Mouse (Mus musculus): Measurements from ENCODE around the gene Fndc3a. TPM values are rescaled to one million over a fixed set of nuclear protein-coding genes. Genes with fewer than 3 reads are reported as not detected.

The Fndc3a gene
- polyA plus RNA-seq, 1 experiment from 2014 or later, result 17.1 TPM

- no peak overlapping the region for H3K4me2 ChIP-seq (ENCODE audit: low read depth, low read length)
- no peak overlapping the region for H3K27ac ChIP-seq (ENCODE audit: low read length)
- peaks cover 11% of the 10 kb centered on the region; the same call in 1 of the 2 replicates for H3K4me1 ChIP-seq (ENCODE audit: control insufficient read depth, insufficient read depth, low read length)
- no peak overlapping the region for H3K9ac ChIP-seq (ENCODE audit: low read length)
- no peaks in the 10 kb centered on the region for H3K27me3 ChIP-seq (ENCODE audit: control insufficient read depth, insufficient read depth, low read length)
- no peaks in the 10 kb centered on the region for H3K9me3 ChIP-seq (replicated peaks; ENCODE audit: control insufficient read depth, low read length)
- H3K4me3 ChIP-seq (ENCODE audit: low read length), result no peak overlapping the region
- no peak for ATAC-seq (replicated peaks; ENCODE audit: extremely low read depth, insufficient read depth, low FRiP score)
- H3K36me3 ChIP-seq (ENCODE audit: control insufficient read depth, insufficient read depth), result peaks cover 4% of the 10 kb centered on the region; the same call in 1 of the 2 replicates
- 94% methylated on average over 7 of the region's 7 CpGs for WGBS
Observed at GRCm38 (mm10) chr14:72598976-72599740, 110.6 kb downstream of the Fndc3a start.

GRCm38 (mm10) chr14:72594191-72594590 lies 115.6 kb downstream of the Fndc3a start:
- H3K27ac ChIP-seq (ENCODE audit: low read length), result no peak overlapping the region
- no peaks in the 10 kb centered on the region for H3K27me3 ChIP-seq (ENCODE audit: control insufficient read depth, insufficient read depth, low read length)
- H3K4me1 ChIP-seq (ENCODE audit: control insufficient read depth, insufficient read depth, low read length), result no peaks in the 10 kb centered on the region
- no peak overlapping the region for H3K4me3 ChIP-seq (ENCODE audit: low read length)
- no peak overlapping the region for H3K9ac ChIP-seq (ENCODE audit: low read length)
- no peaks in the 10 kb centered on the region for H3K9me3 ChIP-seq (replicated peaks; ENCODE audit: control insufficient read depth, low read length)
- 91% methylated on average over 7 of the region's 7 CpGs for WGBS
- ATAC-seq (replicated peaks; ENCODE audit: extremely low read depth, insufficient read depth, low FRiP score), result no peak
- H3K36me3 ChIP-seq (ENCODE audit: control insufficient read depth, insufficient read depth), result peaks cover 11% of the 10 kb centered on the region
- H3K4me2 ChIP-seq (ENCODE audit: low read depth, low read length), result no peak overlapping the region

GRCm38 (mm10) chr14:72589415-72589814 lies 120.4 kb downstream of the Fndc3a start:
- WGBS, result 86% methylated on average over 4 of the region's 4 CpGs
- peaks cover 10% of the 10 kb centered on the region for H3K36me3 ChIP-seq (ENCODE audit: control insufficient read depth, insufficient read depth)
- H3K9ac ChIP-seq (ENCODE audit: low read length), result no peak overlapping the region
- H3K27me3 ChIP-seq (ENCODE audit: control insufficient read depth, insufficient read depth, low read length), result no peaks in the 10 kb centered on the region
- H3K27ac ChIP-seq (ENCODE audit: low read length), result no peak overlapping the region
- H3K4me2 ChIP-seq (ENCODE audit: low read depth, low read length), result no peak overlapping the region
- H3K4me3 ChIP-seq (ENCODE audit: low read length), result no peak overlapping the region
- no peaks in the 10 kb centered on the region for H3K4me1 ChIP-seq (ENCODE audit: control insufficient read depth, insufficient read depth, low read length)
- H3K9me3 ChIP-seq (replicated peaks; ENCODE audit: control insufficient read depth, low read length), result no peaks in the 10 kb centered on the region
- no peak for ATAC-seq (replicated peaks; ENCODE audit: extremely low read depth, insufficient read depth, low FRiP score)

GRCm38 (mm10) chr14:72582979-72583378 lies 126.8 kb downstream of the Fndc3a start:
- H3K36me3 ChIP-seq (ENCODE audit: control insufficient read depth, insufficient read depth), result peaks cover 14% of the 10 kb centered on the region
- no peaks in the 10 kb centered on the region for H3K4me1 ChIP-seq (ENCODE audit: control insufficient read depth, insufficient read depth, low read length)
- no peak overlapping the region for H3K4me3 ChIP-seq (ENCODE audit: low read length)
- ATAC-seq (replicated peaks; ENCODE audit: extremely low read depth, insufficient read depth, low FRiP score), result no peak
- H3K9me3 ChIP-seq (replicated peaks; ENCODE audit: control insufficient read depth, low read length), result no peaks in the 10 kb centered on the region
- 90% methylated on average over 6 of the region's 6 CpGs for WGBS
- H3K4me2 ChIP-seq (ENCODE audit: low read depth, low read length), result no peak overlapping the region
- H3K27ac ChIP-seq (ENCODE audit: low read length), result no peak overlapping the region
- H3K27me3 ChIP-seq (ENCODE audit: control insufficient read depth, insufficient read depth, low read length), result no peaks in the 10 kb centered on the region
- H3K9ac ChIP-seq (ENCODE audit: low read length), result no peak overlapping the region

- H3K4me3 ChIP-seq (ENCODE audit: low read length), result no peak overlapping the region
- H3K9me3 ChIP-seq (replicated peaks; ENCODE audit: control insufficient read depth, low read length), result no peaks in the 10 kb centered on the region
- H3K27ac ChIP-seq (ENCODE audit: low read length), result no peak overlapping the region
- no peak overlapping the region for H3K4me2 ChIP-seq (ENCODE audit: low read depth, low read length)
- H3K4me1 ChIP-seq (ENCODE audit: control insufficient read depth, insufficient read depth, low read length), result no peaks in the 10 kb centered on the region
- no peak for ATAC-seq (replicated peaks; ENCODE audit: extremely low read depth, insufficient read depth, low FRiP score)
- H3K36me3 ChIP-seq (ENCODE audit: control insufficient read depth, insufficient read depth), result peaks cover 11% of the 10 kb centered on the region
- 88% methylated on average over 3 of the region's 3 CpGs for WGBS
- no peak overlapping the region for H3K9ac ChIP-seq (ENCODE audit: low read length)
- H3K27me3 ChIP-seq (ENCODE audit: control insufficient read depth, insufficient read depth, low read length), result no peaks in the 10 kb centered on the region
Observed at GRCm38 (mm10) chr14:72580991-72581390, 128.8 kb downstream of the Fndc3a start.

GRCm38 (mm10) chr14:72576283-72576682 lies 133.5 kb downstream of the Fndc3a start:
- Histone ChIP-seq H3K9ac (ENCODE audit: low read length) (no peak overlapping the region), H3K4me1 (ENCODE audit: control insufficient read depth, insufficient read depth, low read length) (no peaks in the 10 kb centered on the region), H3K4me2 (ENCODE audit: low read depth, low read length) (no peak overlapping the region), H3K4me3 (ENCODE audit: low read length) (no peak overlapping the region), H3K9me3 (replicated peaks; ENCODE audit: control insufficient read depth, low read length) (no peaks in the 10 kb centered on the region), H3K27me3 (ENCODE audit: control insufficient read depth, insufficient read depth, low read length) (no peaks in the 10 kb centered on the region), H3K27ac (ENCODE audit: low read length) (no peak overlapping the region), H3K36me3 (ENCODE audit: control insufficient read depth, insufficient read depth) (peaks cover 24% of the 10 kb centered on the region)
- no peak for ATAC-seq (replicated peaks; ENCODE audit: extremely low read depth, insufficient read depth, low FRiP score)
- 88% methylated on average over 3 of the region's 3 CpGs for WGBS

GRCm38 (mm10) chr14:72563941-72564340 lies 145.9 kb downstream of the Fndc3a start:
- no peak for ATAC-seq (replicated peaks; ENCODE audit: extremely low read depth, insufficient read depth, low FRiP score)
- H3K27me3 ChIP-seq (ENCODE audit: control insufficient read depth, insufficient read depth, low read length), result no peaks in the 10 kb centered on the region
- no peaks in the 10 kb centered on the region for H3K4me1 ChIP-seq (ENCODE audit: control insufficient read depth, insufficient read depth, low read length)
- 88% methylated on average over 1 of the region's 1 CpGs for WGBS
- H3K27ac ChIP-seq (ENCODE audit: low read length), result no peak overlapping the region
- no peak overlapping the region for H3K4me2 ChIP-seq (ENCODE audit: low read depth, low read length)
- H3K36me3 ChIP-seq (ENCODE audit: control insufficient read depth, insufficient read depth), result peaks cover 41% of the 10 kb centered on the region
- no peak overlapping the region for H3K4me3 ChIP-seq (ENCODE audit: low read length)
- H3K9me3 ChIP-seq (replicated peaks; ENCODE audit: control insufficient read depth, low read length), result no peaks in the 10 kb centered on the region
- H3K9ac ChIP-seq (ENCODE audit: low read length), result no peak overlapping the region

GRCm38 (mm10) chr14:72558795-72559194 lies 151.0 kb downstream of the Fndc3a start:
- Histone ChIP-seq H3K9ac (ENCODE audit: low read length) (no peak overlapping the region), H3K4me1 (ENCODE audit: control insufficient read depth, insufficient read depth, low read length) (no peaks in the 10 kb centered on the region)
- no peak for ATAC-seq (replicated peaks; ENCODE audit: extremely low read depth, insufficient read depth, low FRiP score)

GRCm38 (mm10) chr14:72555846-72556245 lies 154.0 kb downstream of the Fndc3a start:
- 73% methylated on average over 1 of the region's 1 CpGs for WGBS
- no peak overlapping the region for H3K4me2 ChIP-seq (ENCODE audit: low read depth, low read length)
- ATAC-seq (replicated peaks; ENCODE audit: extremely low read depth, insufficient read depth, low FRiP score), result no peak
- no peak overlapping the region for H3K27ac ChIP-seq (ENCODE audit: low read length)
- no peaks in the 10 kb centered on the region for H3K27me3 ChIP-seq (ENCODE audit: control insufficient read depth, insufficient read depth, low read length)
- no peaks in the 10 kb centered on the region for H3K4me1 ChIP-seq (ENCODE audit: control insufficient read depth, insufficient read depth, low read length)
- H3K4me3 ChIP-seq (ENCODE audit: low read length), result no peak overlapping the region
- peaks cover 43% of the 10 kb centered on the region for H3K36me3 ChIP-seq (ENCODE audit: control insufficient read depth, insufficient read depth)
- no peaks in the 10 kb centered on the region for H3K9me3 ChIP-seq (replicated peaks; ENCODE audit: control insufficient read depth, low read length)
- H3K9ac ChIP-seq (ENCODE audit: low read length), result no peak overlapping the region

More at GRCm38 (mm10) chr14:72558795-72559194, 151.0 kb downstream of the Fndc3a start:
- no peaks in the 10 kb centered on the region for H3K9me3 ChIP-seq (replicated peaks; ENCODE audit: control insufficient read depth, low read length)
- no peaks in the 10 kb centered on the region for H3K27me3 ChIP-seq (ENCODE audit: control insufficient read depth, insufficient read depth, low read length)
- no peak overlapping the region for H3K27ac ChIP-seq (ENCODE audit: low read length)
- H3K4me3 ChIP-seq (ENCODE audit: low read length), result no peak overlapping the region
- peaks cover 38% of the 10 kb centered on the region for H3K36me3 ChIP-seq (ENCODE audit: control insufficient read depth, insufficient read depth)
- 76% methylated on average over 5 of the region's 5 CpGs for WGBS
- no peak overlapping the region for H3K4me2 ChIP-seq (ENCODE audit: low read depth, low read length)

Data from heart, embryonic 16.5 days (tissue).